Mouse (Mus musculus) cerebellum, adult (tissue): Measurements from ENCODE around the gene 7420426K07Rik.

ENCODE experiments used
- ATAC-seq: cut with Nextera tagmentation; 2 replicates; pipeline ENCODE4 v1.9.2; 2017; ENCODE audit warnings: mild to moderate bottlenecking, moderate library complexity, mixed read lengths; ENCODE audit not compliant: insufficient number of reproducible peaks, low FRiP score, low TSS enrichment

Gene 7420426K07Rik

GRCm38 (mm10) chr9:98902819-98903218 is at the start of gene 7420426K07Rik:
Gene 7420426K07Rik, plus strand, starts transcription at chr9:98903119.
- ATAC-seq: no peak

GRCm38 (mm10) chr9:98856210-98856609 is 46.7 kb upstream of the 7420426K07Rik start, which contains the start of gene Prr23a2:
Gene Prr23a2, plus strand, starts transcription at chr9:98856494.
- ATAC-seq: no peak

DNA sequence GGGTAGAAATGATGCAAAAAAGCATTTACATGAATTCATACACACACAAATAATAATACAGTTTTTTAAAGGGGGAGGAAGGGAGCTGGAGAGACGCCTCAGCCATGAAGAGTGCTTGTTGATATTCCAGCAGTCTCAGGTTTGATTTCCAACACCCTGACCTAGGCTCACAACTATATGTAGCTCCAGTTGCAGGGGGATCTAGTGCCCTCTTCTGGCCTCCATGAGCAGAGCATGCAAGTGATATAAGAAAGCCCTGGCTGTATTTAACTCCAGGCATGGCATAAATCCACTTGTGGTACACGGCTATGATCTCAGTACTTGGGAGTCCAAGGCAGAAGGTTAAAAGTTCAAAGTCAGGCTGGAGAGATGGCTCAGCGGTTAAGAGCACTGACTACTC is 39.5 kb upstream of the 7420426K07Rik start:
- ATAC-seq: no peak

DNA sequence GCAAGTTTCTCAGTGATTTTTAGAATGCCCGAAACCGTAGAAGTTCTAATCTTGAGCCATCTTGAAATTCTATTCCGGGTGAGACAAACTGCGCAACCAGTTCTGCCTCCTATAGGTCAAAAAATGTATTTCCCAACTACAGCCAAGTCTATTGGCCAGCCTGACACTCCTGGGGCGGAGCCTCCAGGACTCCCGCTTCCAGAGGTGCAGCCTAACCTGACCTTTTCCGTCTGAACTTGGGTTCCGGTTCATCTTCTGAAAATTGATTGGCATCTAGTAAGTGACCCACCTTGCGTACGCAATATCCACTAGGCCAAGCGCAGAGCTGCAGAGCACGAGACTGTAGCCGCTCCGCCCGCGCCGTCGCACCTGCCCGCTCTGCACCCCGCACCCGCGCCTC is 38.3 kb upstream of the 7420426K07Rik start, which contains the start of gene Prr23a3:
Prr23a3 (plus strand) TSS at position 197 of the 400 bp plus-strand sequence.
- no peak for ATAC-seq

GRCm38 (mm10) chr9:98901486-98901885 is 1.4 kb upstream of the 7420426K07Rik start:
- ATAC-seq: no peak

GRCm38 (mm10) chr9:98920629-98921523 is 18.0 kb downstream of the 7420426K07Rik start:
- ATAC-seq: no peak

DNA sequence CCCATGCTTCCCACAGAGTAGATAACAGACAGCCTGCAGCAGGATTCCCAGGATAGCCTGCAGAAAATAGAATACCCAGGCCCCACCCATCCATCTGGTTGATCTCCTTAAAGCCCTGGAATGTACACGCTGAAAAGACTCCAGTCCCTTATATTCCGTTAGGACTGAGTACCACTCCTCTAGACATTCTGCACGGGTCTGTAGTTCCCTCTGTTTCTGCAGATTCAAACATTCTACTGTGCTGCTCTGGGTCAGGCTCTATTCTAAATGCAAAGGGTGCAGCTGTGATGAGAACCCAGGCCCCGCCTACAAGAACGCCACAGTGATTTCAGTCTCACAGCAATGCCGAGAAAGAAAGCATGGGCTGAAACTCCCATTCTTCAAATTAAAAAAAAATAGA is 20.2 kb downstream of the 7420426K07Rik start:
- no peak for ATAC-seq

DNA sequence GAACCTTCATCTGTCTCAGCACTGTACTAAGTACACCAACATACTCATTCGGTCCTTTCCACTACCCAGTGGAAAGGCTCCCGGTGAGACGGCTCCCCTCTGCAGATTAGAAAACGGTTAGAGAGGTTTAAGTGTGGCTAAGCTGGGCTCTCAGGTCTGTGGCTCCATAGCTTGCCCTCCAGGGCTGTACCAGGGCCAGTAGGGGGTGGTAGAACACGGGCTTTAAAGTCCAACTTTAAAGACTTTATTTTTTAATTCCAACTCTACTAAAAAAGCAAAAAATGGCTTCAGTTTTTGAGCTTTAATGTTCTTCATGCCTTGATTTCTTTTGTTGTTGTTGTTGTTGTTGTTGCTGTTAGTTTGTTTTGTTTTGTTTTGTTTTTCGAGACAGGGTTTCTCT is 21.3 kb downstream of the 7420426K07Rik start:
- no peak for ATAC-seq

DNA sequence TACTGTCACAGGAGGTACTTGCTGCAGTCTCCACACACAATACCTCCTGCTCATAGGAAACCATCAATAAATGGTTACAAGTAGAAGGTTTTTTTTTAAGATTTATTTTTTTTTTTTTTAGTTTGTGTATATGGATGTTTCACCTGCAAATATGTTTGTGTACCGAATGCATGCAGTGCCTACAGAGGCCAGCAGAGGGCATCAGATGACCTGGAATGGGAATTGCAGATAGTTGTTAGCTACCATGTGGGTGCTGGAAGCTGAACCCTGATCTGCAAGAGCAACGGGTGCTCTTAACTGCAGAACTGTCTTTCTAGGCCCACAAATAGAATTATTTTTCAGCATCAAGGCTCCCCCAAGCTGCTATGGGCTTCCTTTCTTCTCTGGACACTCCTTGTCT is 26.6 kb downstream of the 7420426K07Rik start:
- no peak for ATAC-seq

- no peak for ATAC-seq
Measured at GRCm38 (mm10) chr9:98932931-98933330, 30.0 kb downstream of the 7420426K07Rik start.

DNA sequence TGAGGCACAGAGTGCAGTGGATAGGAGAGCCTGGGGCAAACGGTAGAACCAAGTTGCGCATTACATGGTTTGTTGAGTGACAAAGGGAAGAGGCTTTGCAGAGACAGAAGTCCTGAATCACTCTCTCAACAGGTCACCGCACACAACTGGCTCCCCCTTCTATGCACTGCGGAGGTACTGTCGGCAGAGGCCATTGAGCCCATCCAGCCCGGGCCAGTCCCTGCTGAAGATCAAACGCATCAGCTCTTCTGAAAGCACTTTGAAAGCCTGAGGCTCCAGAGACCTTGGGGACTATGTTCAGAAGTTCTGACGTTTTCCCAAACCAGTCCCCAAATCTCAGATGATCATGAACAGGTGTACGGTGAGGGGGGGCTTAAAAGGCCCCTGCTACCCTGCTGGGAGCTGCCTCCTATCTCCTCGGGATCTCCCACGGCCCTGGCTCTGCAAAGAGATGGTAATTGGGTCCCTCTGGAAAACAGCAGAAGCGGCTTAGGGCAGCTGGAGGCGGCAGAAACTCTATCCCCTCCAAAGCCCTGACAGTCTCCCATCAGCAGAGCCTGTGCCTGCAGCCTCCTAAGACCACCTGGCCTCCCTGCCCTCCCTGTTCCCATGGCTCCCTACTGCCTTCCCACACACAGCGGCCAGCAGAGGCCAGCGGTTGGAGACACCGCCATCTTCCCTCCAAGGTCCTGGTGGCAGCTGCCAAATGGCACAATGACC is 32.4 kb downstream of the 7420426K07Rik start:
- no peak for ATAC-seq

GRCm38 (mm10) chr9:98939290-98939689 is 36.4 kb downstream of the 7420426K07Rik start:
- no peak for ATAC-seq

- no peak for ATAC-seq
Measured at GRCm38 (mm10) chr9:98952171-98953050, 49.5 kb downstream of the 7420426K07Rik start.

DNA sequence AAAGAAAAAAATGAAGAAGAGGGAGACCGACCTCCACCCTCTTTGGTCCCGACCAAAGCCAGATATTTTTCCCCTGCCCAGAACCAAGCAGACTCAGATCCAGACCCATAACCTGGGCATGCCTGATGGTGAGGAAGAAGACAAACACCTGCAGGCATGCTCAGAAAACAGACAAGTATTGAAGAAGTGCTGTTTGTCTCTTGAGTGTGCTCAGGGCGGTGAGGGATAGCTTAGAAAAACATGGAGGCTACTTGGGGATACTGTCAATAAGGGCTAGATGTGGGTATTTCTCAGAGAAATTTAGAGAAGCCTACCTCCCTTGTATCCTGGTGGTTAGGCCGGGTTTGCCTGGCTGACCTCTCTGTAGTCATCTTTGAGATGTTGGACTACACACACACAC is 50.4 kb downstream of the 7420426K07Rik start:
- no peak for ATAC-seq

DNA sequence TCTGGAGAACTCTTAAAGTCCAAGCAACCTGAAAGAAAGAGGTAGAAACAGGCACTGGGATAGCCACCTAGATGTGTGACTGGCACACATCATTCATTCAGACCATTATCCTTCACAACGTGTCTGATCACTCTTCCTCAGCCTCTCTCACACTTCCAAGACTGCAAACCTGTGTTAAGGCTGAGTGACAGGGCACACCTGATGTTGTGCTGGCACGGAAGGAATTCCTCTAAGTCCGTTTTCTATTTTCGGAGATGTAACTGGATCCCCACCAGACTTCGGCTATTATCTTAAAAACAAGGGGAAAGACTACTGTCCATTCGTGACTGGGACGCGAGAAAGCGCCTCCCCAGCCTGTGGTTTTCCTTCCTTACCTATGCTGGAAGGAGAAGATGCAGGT is 50.9 kb downstream of the 7420426K07Rik start:
- no peak for ATAC-seq
